Mouse (Mus musculus) heart, postnatal 10 days (tissue): ENCODE results near the gene Setd2. TPM values are rescaled to one million over a fixed set of nuclear protein-coding genes. Genes with fewer than 3 reads are reported as not detected.

ENCODE experiments used
- DNase-seq, 2 experiments: peaks; one replicate each; pipeline ENCODE4 v3.0.0; 2021
- intact Hi-C: fragments of 180-260 bp; cut with DNase I; formaldehyde crosslinking; loops from one replicate; pipeline ENCODE4 v1.15.1; 2025
- total RNA-seq, 2 experiments: library from RNA; stranded (reverse); gene quantifications; 2 replicates each; pipeline ENCODE4 v1.2.3; 2021

Gene Setd2
- 10 to 100 TPM; 61.5 to 61.6 TPM for total RNA-seq

DNA sequence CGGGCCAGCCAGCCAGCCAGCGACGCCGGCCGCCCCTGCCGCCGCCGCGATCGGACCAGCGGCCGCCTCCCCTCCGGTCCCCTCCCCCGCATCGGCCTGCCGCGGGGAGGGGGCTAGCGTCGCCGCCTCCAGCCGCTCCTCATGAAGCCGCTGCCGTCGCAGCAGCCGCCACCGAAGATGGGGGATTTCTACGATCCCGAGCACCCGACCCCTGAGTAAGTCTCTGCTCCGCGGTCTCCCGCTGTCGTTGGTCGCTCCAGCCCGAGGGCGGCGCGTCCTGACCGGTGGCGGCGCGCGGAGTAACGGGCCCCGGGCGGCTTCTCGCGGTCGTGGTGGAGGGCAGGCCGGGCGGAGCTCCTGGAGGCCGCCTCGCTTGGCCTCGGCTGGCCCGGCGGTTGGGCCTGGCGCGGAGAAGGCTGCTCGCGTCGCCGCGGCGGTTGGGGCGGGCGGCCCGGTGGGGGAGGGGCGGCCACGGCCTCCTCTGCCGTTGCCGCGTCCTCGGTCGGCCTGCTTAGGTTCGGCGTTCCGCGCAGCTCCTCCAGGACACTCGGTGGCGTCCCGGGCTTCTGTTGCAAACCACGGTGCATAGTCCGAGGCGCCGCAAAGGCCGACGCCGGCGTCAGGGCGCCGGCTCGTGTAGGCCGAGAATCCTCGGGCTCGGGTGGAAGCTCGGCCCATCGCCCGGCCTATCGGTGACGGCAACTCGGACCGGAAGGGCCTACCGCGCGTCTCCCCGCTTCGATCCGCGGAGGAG, at the start of gene Setd2:
TSS of gene Setd2 (plus strand) at position 60 of the 754 bp plus-strand sequence.
- peak; percentile 79 to 81 for DNase-seq

DNA sequence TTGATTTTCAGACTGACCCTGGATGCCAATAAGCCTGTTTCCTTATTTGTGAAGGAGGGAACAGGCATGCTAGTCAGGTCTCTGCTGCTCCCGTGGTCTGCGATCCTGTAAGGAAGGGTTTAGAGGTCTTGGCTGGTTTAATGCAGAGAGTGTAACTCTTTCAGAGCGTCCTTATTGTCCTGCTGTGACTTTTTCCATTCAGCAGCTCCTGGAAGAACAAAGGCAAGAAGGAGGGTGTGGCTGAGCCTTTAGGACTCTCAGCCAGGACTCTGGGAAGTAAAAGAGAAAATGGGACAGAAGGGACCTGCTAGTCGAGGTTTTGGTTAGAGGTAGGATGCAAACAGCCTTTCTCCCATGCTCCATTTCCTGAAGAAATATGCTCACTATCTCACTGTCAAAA, 43.6 kb upstream of the Setd2 start:
- no peak for DNase-seq
- intact Hi-C loops: no loop called here

More for the DNA sequence above, at the start of gene Setd2:
- intact Hi-C loops: loop anchor here (1.0 to 5.0 kb wide), 3 partner anchors 56 to 122 kb away; partner anchors contain the start of genes Kif9 and Klhl18

DNA sequence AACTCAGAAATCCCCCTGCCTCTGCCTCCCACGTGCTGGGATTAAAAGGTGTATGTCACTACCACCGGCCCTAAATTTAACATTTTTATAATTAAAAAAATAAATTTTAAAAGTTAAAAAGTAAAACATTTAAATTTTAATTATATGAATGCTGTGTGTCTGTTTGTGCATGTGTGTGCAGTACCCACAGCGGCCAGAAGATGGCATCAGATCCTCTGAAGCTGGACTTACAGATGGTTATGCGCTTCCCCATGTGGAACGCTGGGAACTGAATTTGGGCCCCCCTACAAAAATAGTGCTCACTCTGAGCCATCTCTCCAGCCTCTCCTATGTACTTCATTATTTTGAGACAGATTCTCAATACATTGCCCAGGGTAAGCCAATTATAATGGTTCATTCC, 41.5 kb upstream of the Setd2 start:
- intact Hi-C loops: no loop called here
- peak in 1 of 2 experiments; percentile 19 for DNase-seq

DNA sequence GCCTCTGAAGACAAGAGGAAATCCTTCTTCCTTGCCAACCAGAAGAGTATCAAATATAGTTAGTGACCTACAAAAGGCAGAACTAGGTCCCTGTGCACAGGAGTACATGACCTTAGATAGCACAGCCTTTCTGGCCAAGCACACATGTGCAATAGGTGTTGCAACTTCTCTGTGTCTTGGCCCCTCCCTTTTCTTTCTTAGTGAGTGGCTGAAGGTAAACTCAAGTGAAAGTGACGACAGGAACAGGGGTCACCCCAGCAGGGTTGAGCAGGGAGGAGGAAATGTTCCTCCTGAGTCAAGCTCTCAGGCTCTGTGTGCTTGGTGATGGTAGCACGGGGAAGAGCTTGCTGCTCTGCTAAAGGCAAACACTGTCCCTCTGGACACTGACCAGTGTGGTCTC, 6.7 kb upstream of the Setd2 start:
- DNase-seq: no peak
- intact Hi-C loops: no loop called here

DNA sequence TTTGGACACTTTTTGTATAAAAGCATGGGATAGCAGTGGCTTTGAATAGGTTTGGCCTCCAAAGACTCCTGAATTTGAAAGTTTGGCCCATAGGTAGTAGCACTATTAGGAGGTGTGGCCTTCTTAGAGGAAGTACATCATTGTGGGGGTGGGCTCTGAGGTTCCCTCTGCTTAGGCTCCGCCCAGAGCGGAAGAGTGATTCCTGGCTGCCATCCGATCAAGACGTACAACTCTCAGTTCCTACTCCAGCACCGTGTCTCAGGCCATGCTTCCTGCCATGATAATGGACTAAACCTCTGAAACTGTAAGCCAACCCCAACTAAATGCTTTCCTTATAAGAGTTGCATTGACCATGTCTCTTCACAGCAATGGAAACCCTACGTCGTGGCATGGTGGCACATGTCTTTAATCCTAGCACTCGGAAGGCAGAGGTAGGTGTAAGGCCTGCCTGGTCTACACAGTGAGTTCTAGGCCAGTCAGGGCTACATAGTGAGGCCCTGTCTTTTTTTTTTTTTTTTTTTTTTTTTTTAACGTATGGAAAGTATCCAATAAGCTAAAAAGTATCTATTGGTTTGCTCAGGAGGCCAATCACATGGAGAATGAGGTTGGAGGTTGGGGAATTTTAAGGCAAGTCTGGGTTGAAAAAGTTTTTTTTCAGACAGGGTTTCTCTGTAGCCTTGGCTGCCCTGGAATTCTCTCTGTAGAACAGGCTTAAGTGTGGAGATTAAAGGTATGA, 3.2 kb upstream of the Setd2 start:
- DNase-seq: no peak
- intact Hi-C loops: no loop called here

DNA sequence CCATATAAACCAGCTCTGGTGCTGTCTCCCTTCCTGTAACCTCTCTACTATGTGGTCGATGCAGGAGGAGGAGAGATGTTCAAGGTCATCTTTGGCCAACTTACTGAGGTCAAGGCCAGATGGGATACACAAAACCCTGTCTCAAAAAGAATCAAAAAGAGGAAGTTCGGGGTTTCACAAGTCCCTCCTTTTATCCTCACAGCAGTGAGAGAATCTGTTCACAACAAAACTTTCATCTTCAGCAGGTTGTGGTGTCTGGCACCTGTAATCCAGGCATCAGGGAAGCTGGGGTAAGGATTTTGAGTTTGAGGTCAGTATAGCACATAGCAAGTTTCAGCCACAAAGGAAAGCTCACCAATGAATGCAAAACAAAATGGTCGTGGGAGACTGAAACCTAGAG, 1.7 kb upstream of the Setd2 start:
- no peak for DNase-seq

DNA sequence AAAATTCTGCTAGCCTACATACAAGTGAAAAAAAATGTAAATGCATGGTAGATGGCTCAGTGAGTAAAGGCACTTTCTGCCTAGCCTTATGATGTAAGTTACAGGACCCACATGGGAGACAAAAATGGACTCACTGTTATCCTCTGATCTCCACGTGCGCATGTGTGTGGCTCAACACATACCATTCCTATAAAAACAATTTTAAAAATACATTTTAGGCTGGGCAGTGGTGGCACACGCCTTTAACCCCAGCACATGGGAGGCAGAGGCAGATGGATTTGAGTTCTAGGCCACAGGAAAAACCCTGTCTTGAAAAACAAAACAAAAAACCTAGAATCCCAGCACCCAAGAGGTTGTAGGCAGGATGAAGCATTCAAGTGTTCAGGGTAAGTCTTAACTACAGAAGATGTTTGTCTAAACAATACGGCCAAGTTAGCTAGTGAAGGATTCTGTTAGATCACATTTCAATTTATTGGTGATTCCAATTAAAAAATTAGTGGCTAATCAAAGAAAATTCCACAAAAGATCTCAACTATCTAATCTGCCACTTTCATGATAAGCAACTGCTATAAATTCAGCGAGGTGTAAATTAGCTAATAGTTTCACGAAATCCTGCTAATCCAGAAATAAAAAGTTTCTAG, 1.1 kb upstream of the Setd2 start:
- intact Hi-C loops: loop anchor here (5.0 kb wide), 1 partner anchor 84 kb away; no protein-coding TSS in a partner anchor
- peak; percentile 19 to 23 for DNase-seq

More for the DNA sequence above, 1.7 kb upstream of the Setd2 start:
- intact Hi-C loops: loop anchor here (5.0 kb wide), 1 partner anchor 83 kb away; no protein-coding TSS in a partner anchor

DNA sequence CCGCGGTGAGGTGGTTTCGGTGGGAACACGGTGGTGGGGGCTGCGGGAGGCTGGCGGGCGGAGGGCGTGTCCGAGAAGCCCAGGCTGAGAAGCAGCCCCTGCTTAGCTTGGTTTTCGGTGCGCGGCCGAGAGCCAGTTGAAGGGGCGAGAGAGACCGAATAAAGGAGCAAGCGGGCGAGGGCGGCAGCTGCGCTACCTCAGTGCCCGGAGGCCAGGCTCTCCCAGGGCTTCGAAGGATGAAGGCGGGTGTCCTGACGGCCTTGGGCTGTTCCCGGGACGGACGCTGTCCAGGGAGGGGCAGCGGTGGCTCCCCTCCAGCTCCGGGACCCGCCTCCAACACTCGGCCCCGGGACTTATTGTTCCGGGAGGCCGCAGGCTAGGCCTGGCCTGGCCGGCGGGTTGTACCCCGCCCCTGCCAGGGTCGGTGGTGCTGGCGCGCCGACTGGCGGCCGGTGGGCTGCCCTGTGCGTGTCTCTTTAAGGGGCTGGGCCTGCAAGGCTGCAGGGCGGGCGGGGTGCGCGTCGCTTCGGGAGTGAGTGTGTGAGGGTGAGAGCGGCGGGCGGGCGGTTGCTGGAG, 395 bp upstream of the Setd2 start:
- DNase-seq: peak; percentile 95 to 97
- intact Hi-C loops: loop anchor here (1.0 to 5.0 kb wide), 3 partner anchors 56 to 121 kb away; partner anchors contain the start of genes Kif9 and Klhl18

DNA sequence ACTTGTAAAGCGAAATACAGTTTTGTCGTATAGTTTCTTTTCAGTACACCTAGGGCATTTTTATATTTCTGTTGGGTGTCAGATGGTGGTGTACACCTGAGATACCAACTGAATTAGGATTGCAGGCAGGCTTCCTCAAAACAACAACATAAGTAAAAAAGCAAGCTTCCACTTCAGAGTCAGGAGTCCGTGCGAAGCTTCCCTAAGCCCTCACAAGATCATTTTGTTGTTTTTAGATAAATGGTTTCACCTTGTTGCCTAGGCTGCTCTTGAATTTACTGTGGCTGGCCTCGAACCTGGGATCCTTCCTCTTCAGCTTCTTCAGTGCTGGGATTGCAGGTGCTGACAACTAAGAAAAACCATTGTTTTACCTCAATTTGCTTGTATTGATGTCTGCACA, 1.2 kb downstream of the Setd2 start:
- DNase-seq: no peak
- intact Hi-C loops: loop anchor here (2.0 to 5.0 kb wide), 2 partner anchors 86 to 123 kb away; no protein-coding TSS in a partner anchor

DNA sequence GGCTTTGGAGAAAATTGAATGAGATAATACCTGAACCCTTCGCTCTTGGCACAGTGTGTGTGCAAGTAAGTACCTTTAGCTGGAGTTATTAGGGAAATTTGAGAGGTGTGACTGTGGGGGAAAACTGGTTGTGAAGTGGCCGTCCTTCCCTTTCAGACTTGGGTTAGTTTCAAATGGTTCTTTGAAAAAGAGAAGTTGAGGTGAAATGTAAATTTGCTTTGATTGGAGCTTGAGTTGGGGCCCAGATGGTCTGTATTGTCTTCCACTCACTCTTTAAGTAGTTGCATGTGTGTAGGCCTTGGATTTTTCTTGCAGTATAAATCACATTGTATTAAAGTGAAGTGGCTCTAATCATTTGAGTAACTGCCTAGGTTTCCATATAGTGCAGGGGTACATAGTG, 2.7 kb downstream of the Setd2 start:
- DNase-seq: no peak
- intact Hi-C loops: no loop called here

DNA sequence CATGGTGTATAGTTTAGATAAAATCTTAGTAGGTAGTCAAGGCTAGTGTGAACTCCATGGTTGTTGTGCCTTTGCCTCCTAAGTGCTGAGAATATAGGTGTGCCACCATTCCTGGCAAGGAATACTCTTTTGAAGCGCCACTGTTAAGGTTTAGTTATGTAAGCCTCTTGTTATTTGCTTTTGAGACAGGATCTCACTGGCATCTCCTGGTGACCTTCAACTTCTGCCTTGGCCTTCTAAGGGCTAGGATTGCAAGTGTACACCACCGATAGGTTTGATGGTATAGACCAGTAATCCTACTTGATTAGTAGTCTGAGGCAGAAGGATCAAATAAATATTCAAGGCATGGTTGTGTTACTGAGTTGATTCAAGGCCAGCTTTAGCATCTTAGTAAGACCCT, 4.2 kb downstream of the Setd2 start:
- DNase-seq: no peak
- intact Hi-C loops: no loop called here

DNA sequence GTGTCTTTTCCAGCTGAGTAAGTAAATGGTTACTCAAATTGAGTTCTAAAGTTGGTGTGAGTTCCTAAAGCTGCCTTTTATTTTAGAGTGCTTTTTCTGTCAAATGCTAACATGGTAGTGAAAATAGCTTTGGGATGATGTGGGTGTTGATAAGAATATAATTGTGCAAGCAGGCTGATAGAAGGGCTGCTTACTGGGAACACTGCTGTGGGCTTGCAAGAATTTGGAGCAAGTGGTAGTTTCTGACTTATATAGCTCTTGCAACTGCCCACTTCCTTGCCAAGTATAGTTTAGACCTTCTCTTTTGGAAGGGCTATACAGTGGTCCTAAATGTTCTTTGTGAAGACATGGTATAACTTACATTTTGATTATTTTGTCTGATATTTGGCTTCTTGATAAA, 6.1 kb downstream of the Setd2 start:
- intact Hi-C loops: no loop called here
- DNase-seq: no peak

DNA sequence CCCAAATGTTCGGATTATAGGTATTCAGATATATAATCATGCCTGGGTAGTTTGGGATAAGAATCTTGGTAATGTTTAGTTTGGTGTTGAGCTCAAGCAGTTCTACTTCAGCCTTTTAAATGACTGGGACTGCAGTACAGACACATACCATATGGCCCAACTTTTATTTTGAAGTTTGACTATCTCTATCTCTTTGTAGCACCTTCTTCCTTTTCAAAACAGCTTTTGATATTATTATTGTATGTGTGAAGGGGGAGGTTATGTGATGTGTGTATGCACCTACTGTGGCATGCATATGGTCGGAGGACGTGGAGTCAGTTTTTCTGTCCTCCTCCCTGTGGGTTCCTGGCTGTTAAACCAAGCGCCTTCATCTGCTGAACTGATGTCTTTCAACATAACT, 9.6 kb downstream of the Setd2 start:
- no peak for DNase-seq
- intact Hi-C loops: no loop called here

DNA sequence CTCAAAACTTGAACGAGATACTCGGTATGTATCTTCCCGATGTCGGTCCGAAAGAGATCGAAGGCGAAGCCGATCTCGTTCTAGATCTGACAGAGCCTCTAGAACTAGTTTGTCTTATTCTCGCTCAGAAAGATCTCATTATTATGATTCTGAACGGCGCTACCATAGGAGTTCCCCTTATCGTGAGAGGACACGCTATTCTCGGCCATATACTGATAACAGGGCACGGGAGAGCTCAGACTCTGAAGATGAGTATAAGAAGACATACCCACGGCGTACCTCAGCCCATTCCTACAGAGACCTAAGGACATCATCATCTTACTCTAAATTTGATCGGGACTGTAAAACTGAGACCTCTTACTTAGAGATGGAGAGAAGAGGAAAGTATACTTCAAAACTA, 15.9 kb downstream of the Setd2 start:
- no peak for DNase-seq
- intact Hi-C loops: no loop called here

DNA sequence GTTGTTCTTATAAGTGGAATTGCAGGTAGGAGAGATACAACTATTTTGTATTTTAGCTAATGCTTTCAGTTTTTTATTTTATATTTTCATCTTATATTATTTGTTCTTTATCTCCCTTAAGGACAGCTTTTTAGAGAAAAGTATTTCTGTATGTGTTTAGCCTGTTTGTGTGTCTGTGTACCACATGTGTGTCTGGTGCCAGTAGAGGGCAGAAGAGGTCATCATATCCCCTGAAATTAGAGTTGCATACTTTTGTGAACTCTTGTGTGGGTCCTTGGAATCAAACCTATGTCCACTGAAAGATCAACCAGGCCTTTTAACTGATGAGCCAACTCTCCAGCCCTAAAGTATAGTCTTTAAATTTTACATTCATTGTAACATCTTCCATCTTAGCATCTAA, 35.9 kb downstream of the Setd2 start:
- intact Hi-C loops: no loop called here
- no peak for DNase-seq

DNA sequence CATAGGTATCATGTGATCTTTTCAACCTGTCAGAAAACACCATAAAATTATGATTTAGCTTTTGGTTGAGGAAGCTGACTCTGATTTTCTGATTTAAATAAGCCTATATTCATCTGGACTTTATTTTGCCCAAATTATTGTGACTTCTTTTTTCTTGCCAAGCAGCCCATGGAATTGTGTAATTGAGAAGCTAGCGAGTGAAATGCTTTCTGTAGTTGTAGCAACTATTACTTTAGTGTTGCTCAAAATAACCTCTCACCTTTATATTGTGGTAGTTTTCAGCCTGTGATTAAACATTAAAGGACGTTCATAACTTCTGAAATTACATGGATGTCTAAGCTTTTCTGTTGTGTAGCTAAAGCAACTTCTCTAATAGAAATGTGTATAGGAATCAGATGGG, 49.8 kb downstream of the Setd2 start:
- intact Hi-C loops: no loop called here
- no peak for DNase-seq

DNA sequence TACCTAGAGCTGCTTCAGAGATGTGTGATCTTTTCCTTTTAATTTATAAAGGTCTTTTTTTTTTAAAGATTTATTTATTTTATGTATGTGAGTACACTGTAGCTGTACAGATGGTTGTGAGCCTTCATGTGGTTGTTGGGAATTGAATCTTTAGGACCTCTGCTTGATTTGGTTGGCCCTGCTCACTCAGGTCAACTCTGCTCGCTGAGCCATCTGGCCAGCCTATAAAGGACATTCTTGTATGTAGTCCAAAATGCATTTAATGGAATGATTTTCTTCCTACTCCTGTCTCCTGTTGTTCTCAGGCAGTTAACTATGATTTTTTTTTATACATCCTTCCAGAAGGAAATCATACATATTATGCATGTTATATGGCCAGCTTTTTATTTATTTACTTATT, 51.1 kb downstream of the Setd2 start:
- DNase-seq: no peak
- intact Hi-C loops: no loop called here

DNA sequence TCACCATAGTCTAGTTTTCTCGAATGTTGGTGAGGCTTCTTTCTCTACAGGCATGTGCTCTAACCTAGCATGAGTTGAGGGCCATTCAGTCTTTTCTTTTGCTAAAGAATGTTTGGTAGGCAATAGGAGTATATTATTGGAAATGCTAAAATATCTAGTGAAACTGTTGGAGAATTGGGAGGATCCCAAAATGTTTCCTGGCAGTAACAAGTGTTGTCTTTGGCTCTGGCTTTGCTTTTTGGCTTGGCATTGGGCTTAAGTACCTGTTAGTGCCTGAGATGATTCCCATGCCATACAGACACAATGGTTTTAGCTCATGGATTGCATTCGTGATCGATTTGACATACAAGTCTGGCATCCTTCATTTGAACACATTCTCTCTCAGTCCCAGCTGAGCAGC, 79.1 kb downstream of the Setd2 start:
- no peak for DNase-seq
- intact Hi-C loops: no loop called here

DNA sequence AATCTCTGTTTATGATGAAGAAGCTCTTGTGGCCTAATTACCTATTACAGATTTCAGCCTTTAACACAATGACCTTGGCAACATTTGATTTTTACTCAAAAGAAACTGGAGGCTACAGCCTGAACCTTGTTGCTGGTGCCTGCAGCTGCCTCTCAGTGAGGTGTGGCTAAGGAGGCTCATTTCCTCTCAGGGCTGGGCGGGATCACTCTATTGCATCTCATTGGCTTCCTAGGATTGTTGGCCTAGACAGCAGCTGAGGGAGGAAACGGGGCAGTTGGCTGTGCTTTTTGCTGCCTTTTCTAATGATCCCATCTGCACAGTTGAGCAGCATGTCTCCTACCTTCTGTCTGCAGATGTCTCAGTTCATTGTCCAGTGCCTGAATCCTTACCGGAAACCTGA, 84.7 kb downstream of the Setd2 start:
- peak; percentile 35 to 50 for DNase-seq
- intact Hi-C loops: no loop called here

DNA sequence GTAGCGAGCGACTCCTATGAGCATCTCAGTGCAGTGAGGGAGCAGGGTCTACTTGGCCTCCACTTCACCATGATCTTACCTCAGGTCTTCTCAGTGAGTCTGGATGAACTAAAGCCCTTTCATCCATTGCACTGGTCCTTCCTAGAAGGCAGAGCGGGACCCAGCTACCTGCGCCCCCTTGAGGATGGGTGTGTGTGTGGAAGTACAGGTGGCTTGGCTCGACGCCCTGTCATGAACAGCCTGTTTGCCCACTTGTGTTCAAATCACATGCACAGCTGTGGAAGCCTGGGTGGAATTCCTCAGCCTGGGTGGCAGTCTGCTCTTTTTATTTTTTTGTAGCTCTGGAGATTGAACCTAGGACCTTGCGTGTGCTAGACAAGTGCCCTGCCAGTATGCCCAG, 87.8 kb downstream of the Setd2 start:
- DNase-seq: no peak
- intact Hi-C loops: no loop called here

DNA sequence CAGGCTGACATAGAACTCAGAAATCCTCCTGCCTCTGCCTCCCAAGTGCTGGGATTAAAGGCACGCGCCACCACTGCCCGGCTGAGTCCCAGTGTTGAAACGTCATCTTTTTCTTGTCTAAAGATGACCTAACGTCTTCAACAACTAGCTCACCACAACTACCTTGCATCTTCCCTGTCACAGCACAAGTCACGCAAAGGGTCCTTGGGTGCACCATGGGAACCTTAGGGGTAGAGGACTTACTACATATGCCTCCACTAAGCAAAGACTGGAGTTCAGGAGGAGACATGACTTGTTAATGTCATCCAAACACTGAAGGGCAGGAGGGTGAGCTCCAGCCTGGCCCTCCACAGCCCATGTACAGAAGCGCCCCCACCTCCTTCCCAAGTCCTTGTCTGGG, 88.3 kb downstream of the Setd2 start:
- DNase-seq: no peak
- intact Hi-C loops: no loop called here
